Mouse (Mus musculus) myocyte (in vitro differentiated cells): Measurements from ENCODE around the gene Rptor. TPM values are rescaled to one million over a fixed set of nuclear protein-coding genes. Genes with fewer than 3 reads are reported as not detected.

Experiments
- H3K27me3 ChIP-seq: one replicate; pipeline ENCODE4 v1.6.1; 2011; ENCODE audit not compliant: control insufficient read depth, insufficient read depth, insufficient read length
- H3K36me3 ChIP-seq: one replicate; pipeline ENCODE4 v1.6.1; 2011; ENCODE audit not compliant: control insufficient read depth, insufficient read depth
- H3K4me2 ChIP-seq: one replicate; pipeline ENCODE4 v1.6.1; 2011; ENCODE audit warnings: low read depth, control low read depth
- H3K4me3 ChIP-seq: one replicate; pipeline ENCODE4 v1.5.1; 2011; ENCODE audit warnings: mild to moderate bottlenecking, control low read depth, moderate library complexity
- H3K79me2 ChIP-seq: one replicate; pipeline ENCODE4 v1.6.1; 2011; ENCODE audit not compliant: control insufficient read depth, insufficient read depth
- H3ac ChIP-seq: one replicate; pipeline ENCODE4 v1.6.1; 2011; ENCODE audit not compliant: control insufficient read depth, insufficient read length
- CEBPB ChIP-seq: IDR thresholded peaks from 2 replicates; pipeline ENCODE4 v1.6.1; 2011; ENCODE audit warnings: mild to moderate bottlenecking, moderate library complexity; ENCODE audit not compliant: poor library complexity, insufficient read depth, severe bottlenecking
- E2F4 ChIP-seq: IDR thresholded peaks from one replicate; pipeline ENCODE4 v1.6.1; 2011; ENCODE audit warnings: mild to moderate bottlenecking, control low read depth, moderate library complexity; ENCODE audit not compliant: insufficient read depth
- MAX ChIP-seq: IDR thresholded peaks from one replicate; pipeline ENCODE4 v1.6.1; 2011; ENCODE audit warnings: low read depth, mild to moderate bottlenecking, control low read depth
- MYOD1 ChIP-seq, 3 experiments: IDR thresholded peaks; one replicate each; pipeline ENCODE4 v1.6.1; 2011; ENCODE audit warnings: control low read depth in 2 of 3, low read depth in 2 of 3, mild to moderate bottlenecking in 2 of 3, moderate library complexity in 1 of 3; ENCODE audit not compliant: insufficient read length in 2 of 3, control insufficient read depth in 1 of 3
- MYOG ChIP-seq, 3 experiments: IDR thresholded peaks; one replicate each; pipeline ENCODE4 v1.6.1; 2011; ENCODE audit warnings: control low read depth in 2 of 3, low read depth in 2 of 3, mild to moderate bottlenecking in 2 of 3; ENCODE audit not compliant: insufficient read length in 2 of 3, control insufficient read depth in 1 of 3, insufficient read depth in 1 of 3
- POLR2A ChIP-seq: IDR thresholded peaks from one replicate; pipeline ENCODE4 v1.6.1; 2011; ENCODE audit warnings: low read depth, mild to moderate bottlenecking, control low read depth, moderate library complexity; ENCODE audit not compliant: insufficient read length
- POLR2AphosphoS2 ChIP-seq: IDR thresholded peaks from one replicate; pipeline ENCODE4 v1.6.1; 2011; ENCODE audit warnings: low read depth, control low read depth; ENCODE audit not compliant: insufficient read length
- REST ChIP-seq: IDR thresholded peaks from one replicate; pipeline ENCODE4 v1.6.1; 2011; ENCODE audit warnings: mild to moderate bottlenecking, control low read depth, moderate library complexity; ENCODE audit not compliant: insufficient read depth, insufficient read length
- SRF ChIP-seq: IDR thresholded peaks from one replicate; pipeline ENCODE4 v1.6.1; 2011; ENCODE audit warnings: low read depth; ENCODE audit not compliant: control insufficient read depth, insufficient read length
- TCF12 ChIP-seq: IDR thresholded peaks from one replicate; pipeline ENCODE4 v1.6.1; 2011; ENCODE audit warnings: mild to moderate bottlenecking, control low read depth; ENCODE audit not compliant: poor library complexity, insufficient read depth, severe bottlenecking
- TCF3 ChIP-seq: IDR thresholded peaks from one replicate; pipeline ENCODE4 v1.6.1; 2011; ENCODE audit warnings: low read depth, control low read depth; ENCODE audit not compliant: insufficient read length
- USF1 ChIP-seq: IDR thresholded peaks from one replicate; pipeline ENCODE4 v1.6.1; 2011; ENCODE audit warnings: low read depth, mild to moderate bottlenecking, control low read depth, moderate library complexity
- polyA plus RNA-seq: library from polyadenylated mRNA; unstranded; fragments of >200 nt; fragmentation: generic; extraction: Trizol; gene quantifications from one replicate; pipeline ENCODE4 v1.2.1, GENCODE M21; 2012; ENCODE audit warnings: missing spikeins

The Rptor gene
- polyA plus RNA-seq, 1 experiment = 59.5 TPM

- TF ChIP-seq POLR2AphosphoS2 = no peak
- peak; percentile 32 for TF ChIP-seq TCF3
- TF ChIP-seq MYOG (IDR thresholded peaks at IDR 0.05; ENCODE audit: control insufficient read depth in 1 of 3, insufficient read depth in 1 of 3, insufficient read length in 2 of 3, low read depth in 2 of 3) = peak in 2 of 3 experiments; percentile 5 to 44
- peak; percentile 52 for TF ChIP-seq TCF12
- TF ChIP-seq MYOD1 (IDR thresholded peaks at IDR 0.05; ENCODE audit: control insufficient read depth in 1 of 3, insufficient read length in 2 of 3, low read depth in 2 of 3) = peak; percentile 67 to 83 (median 73)
- no peak for TF ChIP-seq SRF
- Histone ChIP-seq H3K4me2 (peak overlapping the region; percentile 55), H3K36me3 (no peaks in the 10 kb centered on the region), H3K27me3 (no peaks in the 10 kb centered on the region), H3ac (no peak overlapping the region), H3K79me2 (no peaks in the 10 kb centered on the region), H3K4me3 (no peak overlapping the region)
Observed at GRCm38 (mm10) chr11:119794671-119795070, 192.0 kb downstream of the Rptor start.

GRCm38 (mm10) chr11:119796406-119796805, 193.7 kb downstream of the Rptor start:
- TF ChIP-seq POLR2A (no peak), MYOG (IDR thresholded peaks at IDR 0.05; ENCODE audit: control insufficient read depth in 1 of 3, insufficient read depth in 1 of 3, insufficient read length in 2 of 3, low read depth in 2 of 3) (peak; percentile 82 to 92 (median 86)), MYOD1 (IDR thresholded peaks at IDR 0.05; ENCODE audit: control insufficient read depth in 1 of 3, insufficient read length in 2 of 3, low read depth in 2 of 3) (peak; percentile 55 to 96 (median 84)), USF1 (no peak), SRF (peak; percentile 31), POLR2AphosphoS2 (no peak), REST (peak; percentile 18), TCF3 (peak; percentile 63), MAX (no peak), TCF12 (peak; percentile 75), CEBPB (0 out of 2 replicates have a peak, but pooled peaks have one; percentile 4), E2F4 (no peak)
- Histone ChIP-seq H3K27me3 (no peaks in the 10 kb centered on the region), H3K4me3 (no peak overlapping the region), H3ac (no peak overlapping the region), H3K79me2 (no peaks in the 10 kb centered on the region), H3K36me3 (no peaks in the 10 kb centered on the region), H3K4me2 (peak overlapping the region; percentile 62)

DNA sequence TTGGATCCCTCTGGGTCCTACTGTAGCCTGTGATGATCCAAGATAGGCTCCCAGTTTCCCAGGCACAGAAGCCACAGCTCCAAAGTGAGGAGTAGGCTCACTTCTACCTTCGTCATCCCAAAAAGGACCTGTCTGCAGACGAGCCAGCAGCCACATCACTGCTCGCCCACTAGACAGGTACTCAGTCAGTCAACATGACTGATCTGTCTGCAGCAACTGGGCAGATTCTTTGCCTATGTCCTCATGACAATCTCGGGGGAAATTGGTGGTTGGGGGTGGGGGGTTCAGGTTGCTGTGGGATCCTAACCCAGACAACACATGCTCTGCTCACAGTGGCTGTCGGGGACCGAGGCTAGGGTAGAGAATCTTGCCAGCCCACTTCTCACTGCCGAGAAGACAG, 194.1 kb downstream of the Rptor start:
- Histone ChIP-seq H3K4me3 (no peak overlapping the region), H3ac (no peak overlapping the region), H3K27me3 (no peaks in the 10 kb centered on the region), H3K36me3 (no peaks in the 10 kb centered on the region), H3K79me2 (no peaks in the 10 kb centered on the region), H3K4me2 (peak overlapping the region; percentile 62)
- TF ChIP-seq MYOG (IDR thresholded peaks at IDR 0.05; ENCODE audit: control insufficient read depth in 1 of 3, insufficient read depth in 1 of 3, insufficient read length in 2 of 3, low read depth in 2 of 3) = peak in 1 of 3 experiments; percentile 37
- no peak for TF ChIP-seq CEBPB
- peak in 2 of 3 experiments; percentile 53 to 72 for TF ChIP-seq MYOD1 (IDR thresholded peaks at IDR 0.05; ENCODE audit: control insufficient read depth in 1 of 3, insufficient read length in 2 of 3, low read depth in 2 of 3)

- H3K79me2 ChIP-seq = no peaks in the 10 kb centered on the region
- no peak overlapping the region for H3K4me3 ChIP-seq
- H3ac ChIP-seq = no peak overlapping the region
- H3K27me3 ChIP-seq = no peaks in the 10 kb centered on the region
- peak overlapping the region; percentile 55 for H3K4me2 ChIP-seq
- no peaks in the 10 kb centered on the region for H3K36me3 ChIP-seq
- TF ChIP-seq USF1 = no peak
- TF ChIP-seq MYOD1 (IDR thresholded peaks at IDR 0.05; ENCODE audit: control insufficient read depth in 1 of 3, insufficient read length in 2 of 3, low read depth in 2 of 3) = no peak
- TF ChIP-seq POLR2AphosphoS2 = no peak
- TF ChIP-seq SRF = no peak
- TF ChIP-seq MYOG (IDR thresholded peaks at IDR 0.05; ENCODE audit: control insufficient read depth in 1 of 3, insufficient read depth in 1 of 3, insufficient read length in 2 of 3, low read depth in 2 of 3) = no peak
- TF ChIP-seq E2F4 = no peak
- TF ChIP-seq MAX = no peak
- no peak for TF ChIP-seq CEBPB
- TF ChIP-seq REST = no peak
Observed at GRCm38 (mm10) chr11:119799536-119799935, 196.8 kb downstream of the Rptor start.

- Histone ChIP-seq H3K79me2 (no peaks in the 10 kb centered on the region), H3K4me2 (peak overlapping the region; percentile 8), H3K27me3 (no peaks in the 10 kb centered on the region), H3ac (no peak overlapping the region), H3K36me3 (peaks cover 4% of the 10 kb centered on the region), H3K4me3 (no peak overlapping the region)
- TF ChIP-seq CEBPB = peak; percentile 86
- TF ChIP-seq POLR2AphosphoS2 = no peak
Observed at GRCm38 (mm10) chr11:119801855-119802254, 199.2 kb downstream of the Rptor start.
